Mouse (Mus musculus) liver (tissue): ENCODE measurements at regions not wholly inside any gene's neighbourhood (a gene's known extent, or its start where the extent isn't known, plus 50 kb on each side); places are given as distances from the start of the nearest gene placed in this dataset.

Experiments
- DNase-seq: peaks from one replicate; pipeline ENCODE4 v3.0.0-alpha.2; 2020; ENCODE audit warnings: mixed read lengths

DNA sequence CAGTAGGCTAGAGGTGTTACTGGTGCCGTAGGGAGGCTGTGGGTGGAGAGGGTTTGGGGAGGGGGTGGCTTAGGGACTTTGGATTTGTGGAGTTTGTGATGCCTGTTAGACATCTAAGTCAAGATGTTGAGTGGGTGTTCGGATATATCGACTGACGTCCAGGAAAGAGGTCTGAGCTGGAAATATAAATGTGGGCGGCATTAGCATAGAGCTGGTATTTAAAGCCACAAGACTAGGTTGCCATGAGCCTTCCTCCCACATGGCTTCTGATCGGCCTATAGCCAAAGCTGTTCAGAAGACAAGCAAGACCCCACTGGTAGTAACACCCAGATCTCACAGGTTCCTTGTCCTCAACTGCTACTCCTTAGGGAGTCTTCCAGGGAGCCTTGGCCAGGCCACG, 184.9 kb downstream of the Tle3 start:
- DNase-seq = no peak

DNA sequence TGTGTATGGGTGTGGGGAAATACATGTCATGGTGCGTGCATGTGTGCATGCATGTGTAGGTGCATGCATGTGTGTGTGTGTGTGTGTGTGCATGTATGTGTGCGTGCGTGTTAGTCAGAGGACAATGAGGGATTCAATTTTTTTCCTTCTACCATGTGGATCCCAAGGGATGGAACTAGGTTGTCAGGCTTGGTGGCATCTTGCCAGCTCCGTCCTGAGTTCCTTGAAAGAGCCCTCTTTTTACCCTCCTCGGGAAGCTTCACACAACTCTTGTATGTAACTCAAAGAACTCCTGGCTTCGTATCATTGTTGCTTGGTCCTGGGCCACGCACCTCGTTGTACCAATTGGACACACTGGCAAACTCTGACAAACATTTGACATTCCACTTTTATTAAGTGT, 183.0 kb downstream of the Tle3 start:
- DNase-seq = no peak

DNA sequence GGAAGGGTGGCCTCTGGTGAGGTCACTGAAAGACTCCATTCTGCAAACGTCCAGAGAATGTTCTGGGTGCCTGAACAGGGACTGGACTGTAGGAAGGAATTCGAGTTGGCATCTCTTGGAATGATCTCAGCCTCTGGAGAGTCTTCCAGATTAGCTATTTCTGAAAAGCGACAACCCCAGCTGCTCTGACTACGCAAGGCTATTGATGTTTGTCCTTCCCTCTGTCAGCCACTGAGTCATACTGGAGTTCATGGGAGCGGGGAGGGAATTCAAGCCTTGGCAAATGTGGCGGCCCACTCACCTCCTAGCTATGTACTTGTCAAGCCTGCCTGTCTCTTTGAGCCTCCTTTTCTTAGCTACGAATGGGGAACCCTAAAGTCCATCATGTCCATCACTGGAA, 182.4 kb downstream of the Tle3 start:
- no peak for DNase-seq

DNA sequence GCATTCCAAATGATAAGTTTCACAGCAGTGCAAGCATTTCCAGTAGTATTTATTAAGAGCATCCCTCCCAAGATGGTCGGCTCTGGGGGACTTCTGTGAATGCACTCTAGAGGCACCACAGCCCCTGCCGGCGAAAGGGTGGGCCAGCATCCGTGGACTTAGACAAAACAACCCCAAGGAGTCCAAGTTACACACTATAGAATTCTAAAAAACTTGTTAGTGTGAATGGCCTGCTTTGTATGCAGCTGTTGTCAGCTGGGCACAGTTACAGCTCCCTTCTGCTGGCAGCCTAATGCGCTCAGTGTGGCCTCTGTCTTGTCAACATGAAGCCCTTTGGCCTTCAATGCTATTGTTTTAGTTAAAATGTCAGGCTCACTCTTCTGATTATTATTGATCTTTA, 181.5 kb downstream of the Tle3 start:
- DNase-seq = no peak

DNA sequence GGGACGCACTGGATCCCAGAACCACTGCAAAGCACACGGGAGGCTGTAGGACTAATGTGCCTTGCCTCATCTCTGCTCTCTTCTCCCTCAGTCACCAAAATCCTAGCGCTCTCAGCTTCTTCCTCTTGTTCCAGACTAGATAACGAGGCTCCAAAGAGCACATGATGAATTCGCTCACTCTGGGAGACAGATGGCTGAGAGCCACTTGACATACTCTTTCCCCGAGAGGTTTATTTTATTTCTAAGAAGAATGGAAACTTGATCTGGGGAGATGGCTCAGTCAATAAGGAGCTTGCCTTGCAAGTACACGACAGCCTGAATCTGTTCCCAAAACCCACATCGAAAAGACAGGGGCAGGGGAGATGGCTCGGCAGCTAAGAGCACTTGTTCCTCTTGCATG, 179.2 kb downstream of the Tle3 start:
- no peak for DNase-seq

DNA sequence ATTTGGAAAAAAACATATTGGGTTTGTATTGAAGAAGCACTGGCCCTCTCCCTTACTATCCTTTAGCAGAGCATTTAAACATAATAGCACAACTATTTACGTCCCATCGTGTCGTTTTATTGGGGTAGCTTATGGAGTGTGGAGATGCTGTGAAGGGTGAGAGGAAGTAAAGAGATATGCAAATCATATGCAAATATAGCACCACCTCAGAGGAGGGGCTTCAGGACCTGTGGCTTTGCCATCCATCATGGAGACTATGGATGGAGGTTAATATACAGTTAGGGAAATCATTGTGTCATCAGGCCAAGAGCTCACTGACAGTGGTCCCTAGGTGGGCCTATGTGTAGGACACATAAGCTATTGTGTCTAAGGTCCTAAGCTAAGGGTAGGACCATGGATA, 178.2 kb downstream of the Tle3 start:
- no peak for DNase-seq

DNA sequence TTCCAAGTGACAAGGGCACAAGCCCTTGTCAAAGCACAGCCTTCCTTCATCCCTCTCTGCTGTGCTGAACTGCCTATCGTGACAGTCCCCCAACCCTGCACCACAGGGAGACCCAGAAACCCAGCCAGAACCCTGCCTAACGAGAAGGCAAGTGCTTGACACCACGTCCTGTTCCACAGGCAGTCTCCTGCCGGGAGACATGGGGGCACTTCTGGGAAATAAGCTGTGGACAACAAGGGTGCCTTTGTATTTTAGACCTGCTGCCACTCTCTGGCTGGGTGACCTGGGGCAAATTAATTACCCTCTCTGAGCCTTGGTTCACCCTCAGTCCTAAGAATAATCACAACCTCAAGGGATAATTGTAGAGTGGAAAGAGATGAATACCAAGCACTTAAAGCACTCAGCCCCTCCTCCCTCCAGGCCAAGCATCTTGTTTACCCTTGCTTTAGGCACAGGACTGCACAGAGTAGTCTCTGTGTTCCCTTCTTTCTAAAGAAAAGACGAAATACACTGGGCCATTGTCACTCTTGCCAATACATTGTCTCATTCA, 177.6 kb downstream of the Tle3 start:
- DNase-seq = no peak

DNA sequence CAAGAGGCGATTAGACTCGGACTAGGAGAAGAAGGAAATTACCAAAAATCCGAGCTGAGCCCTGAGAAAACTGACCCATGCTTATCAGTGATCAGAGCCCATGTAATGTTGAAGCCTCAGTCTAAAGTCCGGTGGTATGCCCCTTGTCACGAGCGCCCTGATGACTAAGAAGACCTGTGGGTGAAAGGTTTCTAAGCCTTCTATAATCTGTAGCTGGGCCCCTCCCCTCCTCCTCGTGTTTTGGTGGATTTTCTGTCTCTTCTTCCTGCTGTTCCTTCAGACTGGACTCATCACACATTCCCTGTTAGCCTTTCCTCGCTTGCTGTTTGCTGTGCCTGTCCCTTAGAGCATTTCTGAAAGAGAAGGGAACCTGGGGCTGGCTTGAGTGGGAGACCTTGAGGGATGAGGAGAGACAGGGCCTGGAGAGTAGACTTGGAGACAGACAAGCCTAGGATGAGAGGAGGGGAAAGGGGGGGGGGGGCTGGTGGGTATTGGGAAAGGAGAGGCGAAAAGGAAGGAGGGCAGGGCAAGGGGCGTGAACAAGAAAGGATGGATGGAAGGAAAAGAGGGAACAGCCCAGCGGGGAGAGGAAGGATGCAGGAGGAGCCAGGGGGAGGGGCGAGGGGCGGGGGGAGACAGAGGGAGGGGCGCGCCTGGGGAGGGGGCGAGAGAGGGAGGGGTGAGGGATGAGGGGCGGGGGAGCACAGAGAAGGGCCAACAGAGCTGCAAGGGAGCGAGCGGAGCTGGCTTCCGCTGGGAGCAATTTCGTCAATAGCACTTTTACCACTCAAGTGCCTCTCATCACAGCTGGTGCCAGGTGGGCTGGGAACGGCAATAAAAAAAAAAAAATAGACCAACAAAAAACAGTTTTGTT, 165.4 kb downstream of the Tle3 start:
- peak; percentile 17 for DNase-seq

DNA sequence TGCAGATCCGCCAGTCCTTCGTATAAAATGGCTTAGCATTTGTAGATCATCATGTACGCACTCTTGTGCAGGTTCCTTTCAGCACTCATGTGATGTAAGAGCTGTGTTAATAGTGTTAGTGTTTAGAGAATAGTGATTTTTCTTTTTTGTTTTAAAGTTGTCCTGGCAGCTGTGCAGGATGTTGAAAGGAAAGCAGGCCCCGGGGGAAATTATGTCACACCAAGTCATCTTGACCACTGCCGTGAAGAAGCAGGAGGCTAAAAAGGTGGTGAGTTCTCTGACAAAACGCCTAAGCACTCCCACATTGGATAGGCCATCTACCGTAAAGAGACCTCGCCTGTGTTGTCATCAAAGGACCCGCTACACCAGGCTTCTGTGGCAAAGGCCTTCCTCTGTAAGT, 161.1 kb downstream of the Tle3 start:
- DNase-seq = no peak

DNA sequence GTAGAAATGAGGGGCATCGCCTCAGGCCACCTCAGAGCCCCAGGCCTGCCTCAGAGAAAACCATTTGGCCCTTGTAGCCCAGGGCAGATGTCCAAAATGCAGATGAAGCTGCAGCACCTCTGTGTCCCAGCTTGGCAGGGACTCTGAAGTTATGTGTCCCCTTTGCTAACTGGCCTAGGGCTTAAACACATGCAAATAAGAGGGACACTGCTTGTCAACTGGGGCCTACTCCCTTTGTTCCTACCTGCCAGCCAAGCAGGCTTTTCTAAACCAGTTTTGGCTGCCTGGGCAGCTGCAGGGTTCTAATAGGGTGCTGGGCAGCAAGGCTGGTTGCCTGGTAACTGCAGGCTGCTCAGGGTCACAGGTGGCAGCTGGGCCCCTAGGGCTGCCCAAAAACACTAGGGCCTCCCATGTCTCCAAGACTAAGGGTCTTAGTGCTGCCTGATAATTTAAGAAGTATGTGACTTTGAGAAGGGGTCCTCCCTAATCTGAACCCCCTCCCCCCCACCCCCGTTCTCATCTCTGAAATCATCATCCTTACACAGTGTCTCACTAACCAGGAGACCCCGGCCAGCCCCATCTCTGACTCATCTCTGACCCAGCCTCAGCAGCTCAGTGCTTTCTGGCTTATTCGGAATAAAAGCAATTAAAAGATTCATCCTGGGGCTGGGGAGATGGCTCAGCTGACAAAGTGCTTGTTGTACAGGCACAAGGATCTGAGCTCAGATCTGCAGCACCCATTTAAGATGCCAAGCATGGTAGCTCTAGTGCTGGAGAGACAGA, 158.3 kb downstream of the Tle3 start:
- DNase-seq = no peak

DNA sequence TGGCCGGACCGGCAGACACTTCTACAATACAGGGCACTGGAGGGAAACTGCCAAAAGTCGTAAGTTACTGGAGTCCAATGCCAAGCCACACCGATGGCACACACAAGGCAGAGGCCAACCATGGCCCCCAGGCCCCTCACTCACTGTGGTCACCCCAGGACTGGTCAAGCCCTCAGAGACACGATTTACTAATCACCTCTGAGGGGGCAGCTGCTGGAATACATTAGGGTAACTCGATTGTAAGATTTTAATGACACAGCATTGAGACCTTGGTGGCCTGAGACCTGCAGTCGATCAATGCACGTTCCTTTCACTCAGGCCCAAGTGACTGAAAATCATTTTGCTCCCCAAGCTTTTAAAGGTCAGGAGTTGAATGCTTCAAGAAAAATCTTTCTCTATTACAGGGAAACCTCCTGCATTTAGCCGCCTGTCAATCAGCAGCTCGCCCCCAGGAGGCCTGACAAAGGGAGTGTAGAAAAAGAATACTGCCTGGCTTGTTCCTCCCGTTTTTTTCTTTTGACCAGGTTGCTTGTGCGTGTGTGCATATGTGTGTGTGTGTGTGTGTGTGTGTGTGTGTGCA, 156.2 kb downstream of the Tle3 start:
- DNase-seq = no peak

DNA sequence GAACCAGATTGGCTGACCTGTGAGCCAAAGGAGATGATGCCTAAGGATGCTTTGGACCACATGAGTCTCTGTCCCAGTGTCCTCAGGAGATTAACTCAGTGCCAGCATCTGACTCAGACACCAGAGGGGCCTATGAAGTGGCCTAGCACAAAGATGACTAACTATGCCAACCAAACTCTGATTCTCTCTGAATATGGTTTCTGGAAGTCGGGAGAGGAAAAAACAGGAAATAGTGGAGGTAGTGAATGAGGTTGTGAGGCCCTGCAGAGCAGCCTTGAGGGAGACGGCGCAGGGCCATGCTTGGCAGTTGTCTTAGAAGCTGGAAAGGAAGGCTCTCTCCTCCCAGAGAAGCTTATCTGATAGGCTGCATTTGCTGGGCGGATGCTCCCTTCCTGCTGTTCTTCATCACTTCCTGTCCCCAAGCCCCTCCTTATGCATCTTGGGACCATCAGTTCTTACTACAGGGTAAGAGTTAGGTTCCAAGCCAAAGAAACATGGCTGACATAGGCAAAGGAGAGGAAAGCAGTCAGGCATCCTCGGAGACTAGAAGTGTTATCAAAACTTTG, 155.4 kb downstream of the Tle3 start:
- no peak for DNase-seq

DNA sequence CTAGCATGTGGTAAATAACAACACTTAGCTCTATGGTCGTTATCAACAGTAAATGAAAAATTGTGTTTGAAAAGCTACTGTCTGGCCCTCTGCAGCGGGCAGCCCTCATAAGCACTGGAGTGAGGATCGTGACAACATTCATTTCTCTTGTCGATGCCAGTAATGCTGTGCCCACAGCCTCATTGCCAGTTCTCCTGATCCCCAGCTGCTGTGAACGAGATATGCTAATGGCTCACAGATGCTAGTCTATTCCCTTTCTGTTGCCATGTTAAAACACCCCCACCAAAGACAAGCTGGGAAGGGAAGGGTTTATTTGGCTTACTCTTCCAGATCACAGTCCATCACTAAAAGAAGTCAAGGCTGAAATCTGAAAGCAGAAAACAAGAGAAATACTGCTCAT, 148.0 kb downstream of the Tle3 start:
- no peak for DNase-seq

DNA sequence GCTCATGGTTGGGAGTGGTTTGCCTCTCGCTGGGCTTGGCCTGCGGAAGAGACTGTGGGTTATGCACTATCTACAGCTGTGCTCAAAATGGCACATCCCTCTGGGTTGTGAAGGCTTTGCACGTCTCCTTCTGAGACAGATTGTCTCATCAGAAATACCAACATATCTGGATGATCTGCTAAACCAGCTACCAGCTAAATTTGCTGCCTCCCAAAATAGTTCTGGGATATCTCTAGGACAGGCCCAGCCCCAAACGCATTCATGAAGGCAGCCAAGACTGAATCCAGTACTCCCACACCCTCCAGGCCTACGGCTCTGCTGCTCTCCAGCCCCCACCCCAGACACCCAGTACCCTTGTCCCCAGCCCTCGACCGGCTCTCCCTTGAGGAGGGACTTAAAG, 145.7 kb downstream of the Tle3 start:
- DNase-seq = no peak

DNA sequence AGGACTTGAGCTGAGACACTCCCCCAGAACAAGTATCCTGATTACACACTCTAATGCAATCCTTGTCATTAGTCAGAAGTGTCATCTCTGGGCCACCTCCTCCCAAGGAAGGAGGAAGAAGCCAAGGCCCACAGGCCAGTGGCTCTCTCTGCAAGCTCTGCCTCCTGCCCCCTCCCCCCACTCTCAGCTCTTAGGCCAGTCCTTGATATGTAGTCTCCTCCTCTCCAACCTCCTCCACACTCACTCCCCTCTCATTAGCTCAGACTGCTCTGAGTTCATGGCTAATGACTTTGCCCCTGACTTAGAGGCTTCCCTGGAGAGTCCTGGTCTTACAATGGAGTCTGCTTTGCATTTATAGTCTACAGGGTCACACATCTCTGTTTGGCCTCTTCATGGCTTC, 139.3 kb downstream of the Tle3 start:
- peak; percentile 23 for DNase-seq

DNA sequence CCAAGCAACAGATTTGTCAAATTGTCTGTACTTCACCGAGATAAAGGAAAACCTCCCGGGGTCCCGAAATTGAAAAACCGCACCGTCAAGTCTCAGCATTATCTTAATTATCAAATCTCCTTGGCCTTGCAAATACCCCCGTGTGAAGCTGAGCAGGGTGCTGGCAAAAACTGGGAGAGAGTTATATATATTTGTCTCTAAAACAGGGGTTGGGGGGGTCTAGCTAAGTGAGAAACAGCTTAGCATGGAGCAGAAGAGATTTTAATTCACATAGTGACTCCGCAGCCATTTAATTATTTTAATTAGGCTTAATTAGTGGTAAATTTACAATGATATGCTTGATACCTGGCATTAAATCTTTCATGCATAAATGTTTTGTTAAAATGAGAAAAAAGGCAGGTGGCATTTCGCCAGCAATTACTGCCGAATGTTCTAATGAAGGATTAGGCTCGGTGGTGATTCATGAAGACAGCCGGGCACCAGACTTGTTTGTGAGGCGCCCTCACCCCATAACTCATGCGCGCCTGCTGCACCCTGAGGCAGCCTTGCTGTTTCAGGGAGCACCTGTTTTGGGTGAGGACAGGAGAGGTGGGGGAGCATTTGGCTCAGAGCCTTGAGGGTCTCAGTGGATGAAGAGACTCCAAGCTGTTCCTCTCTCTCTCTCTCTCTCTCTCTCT, 138.2 kb downstream of the Tle3 start:
- no peak for DNase-seq

DNA sequence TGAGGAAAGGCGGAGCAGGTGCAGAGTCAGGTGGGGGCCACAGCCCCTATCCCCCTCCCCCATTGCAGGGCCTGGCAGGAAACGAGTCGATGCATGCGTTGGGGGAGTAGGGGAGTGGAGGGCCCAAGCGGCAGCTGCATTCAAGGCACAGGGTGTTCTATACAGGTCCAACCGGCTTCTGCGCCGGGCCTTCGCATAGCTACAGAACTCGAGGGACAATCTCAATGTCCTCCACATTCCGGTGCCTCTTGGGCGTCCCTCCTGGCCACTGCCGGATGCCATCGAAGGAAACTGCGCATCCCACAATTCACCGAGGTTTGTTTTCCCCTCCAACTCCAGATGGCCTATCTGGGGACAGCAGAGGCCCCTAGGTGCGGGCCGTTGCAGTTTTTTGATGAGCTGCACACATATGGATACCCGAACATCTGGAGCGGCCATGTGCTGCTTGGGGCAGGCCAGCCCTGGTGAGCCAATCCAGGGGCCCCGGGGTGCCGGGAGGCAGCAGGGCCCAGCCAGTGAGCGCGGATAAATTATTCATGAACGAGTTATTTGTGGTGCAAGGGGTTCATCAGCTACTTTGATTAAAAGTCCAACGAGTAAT, 137.5 kb downstream of the Tle3 start:
- DNase-seq = no peak

DNA sequence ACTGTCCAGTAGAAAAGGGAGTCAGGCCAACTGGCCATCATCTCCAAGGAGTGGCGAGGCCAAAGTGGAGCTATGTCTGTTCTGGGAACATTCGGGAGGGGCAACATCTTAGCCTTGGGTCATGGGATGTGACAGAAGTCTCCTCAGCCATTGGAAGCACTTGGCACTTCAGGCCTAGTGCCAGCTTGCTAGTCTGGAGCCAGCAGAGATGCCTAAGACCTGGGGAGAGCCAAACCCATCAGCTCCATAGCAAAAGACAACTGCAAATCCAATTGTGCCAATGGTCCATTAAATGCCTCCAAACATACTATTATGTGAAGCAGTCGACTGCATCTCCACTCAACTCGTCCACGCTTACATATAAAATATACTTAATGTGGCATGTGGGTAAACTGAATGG, 136.9 kb downstream of the Tle3 start:
- no peak for DNase-seq

DNA sequence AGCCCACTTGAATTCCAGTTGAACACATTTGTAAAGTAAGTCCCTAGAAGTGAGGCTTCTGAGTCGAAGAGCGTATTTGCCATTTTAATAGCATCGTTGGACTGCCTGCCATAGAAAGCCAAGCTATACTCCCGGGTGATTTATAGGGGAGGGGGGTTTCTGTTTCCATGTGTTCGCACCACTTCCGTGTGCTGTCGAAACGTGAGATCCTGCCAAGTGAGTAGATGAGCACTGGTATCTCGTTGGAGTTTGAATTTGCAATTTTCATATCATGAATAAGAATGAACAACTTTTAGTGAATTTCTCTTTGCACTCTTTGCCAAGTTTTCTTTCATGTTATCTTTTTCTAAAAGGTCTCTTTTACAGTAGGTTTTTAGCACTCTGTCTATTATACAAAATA, 128.7 kb downstream of the Tle3 start:
- DNase-seq = no peak

DNA sequence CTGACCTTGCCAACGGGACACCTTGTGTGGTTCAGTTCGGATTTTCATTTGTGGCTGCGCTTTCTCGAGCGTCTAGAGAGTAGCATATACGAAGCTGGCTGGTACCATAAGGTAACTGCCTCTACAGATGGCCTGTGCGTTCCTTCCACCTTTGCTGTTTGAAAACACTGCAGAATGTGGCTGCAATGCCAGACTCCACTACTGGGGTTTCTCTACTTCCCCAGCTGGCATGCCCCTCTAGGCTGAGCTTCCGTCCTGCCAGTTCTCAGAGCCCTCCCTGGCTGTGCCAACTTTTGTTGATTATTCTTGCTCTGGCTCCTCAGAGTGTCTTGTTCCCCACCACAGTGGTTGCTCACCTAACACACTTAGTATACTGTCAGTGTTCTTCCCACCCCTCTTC, 120.7 kb downstream of the Tle3 start:
- no peak for DNase-seq

DNA sequence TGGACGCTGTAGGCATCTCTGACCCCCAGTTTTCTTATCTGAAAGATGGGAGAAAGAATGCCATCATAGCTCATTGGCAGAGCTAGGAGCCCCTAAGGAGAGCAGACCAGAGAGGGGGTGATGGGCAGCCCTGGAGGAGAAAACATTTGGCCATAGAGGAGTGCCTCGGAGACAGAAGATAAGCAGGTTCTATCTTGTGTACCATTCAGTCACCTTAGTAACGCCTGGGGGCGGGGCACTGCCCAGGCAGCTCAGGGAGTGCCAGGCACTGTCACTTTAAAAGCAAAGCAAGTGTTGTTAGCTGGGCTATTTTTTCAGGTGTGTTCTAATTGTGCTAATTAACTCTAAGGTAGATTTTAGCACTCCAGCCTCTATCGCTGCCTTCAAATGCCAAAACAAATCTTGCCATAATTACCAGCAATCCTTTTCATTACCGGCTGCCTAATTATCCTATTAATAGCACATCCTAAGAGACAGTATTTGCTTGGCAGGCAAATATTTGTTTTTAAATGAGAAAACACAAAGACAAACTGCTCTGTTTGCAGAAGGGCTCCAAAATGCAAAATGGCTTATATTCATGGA, 119.1 kb downstream of the Tle3 start:
- DNase-seq = no peak

DNA sequence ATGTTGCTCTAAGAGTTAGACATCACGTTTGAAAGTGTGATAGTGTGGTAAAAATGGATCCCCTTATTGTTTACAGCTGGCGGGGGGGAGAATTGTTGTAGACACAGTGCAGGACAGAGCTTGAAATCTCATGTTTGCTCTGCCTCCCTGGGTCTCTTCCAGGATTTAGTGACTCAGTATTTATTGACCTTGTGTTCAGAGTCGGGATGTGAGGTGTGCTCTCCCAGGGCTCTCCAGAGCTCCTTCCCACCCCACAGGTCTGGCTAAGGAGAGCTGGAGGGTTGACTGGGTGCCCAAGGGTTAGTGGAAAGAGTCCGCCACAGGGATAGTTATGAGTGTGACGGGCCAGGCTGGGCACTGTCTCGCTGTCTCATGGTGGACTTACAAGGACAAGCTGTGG, 117.8 kb downstream of the Tle3 start:
- DNase-seq = no peak
